Mouse (Mus musculus) gastrocnemius, postnatal 36 days (tissue): Measurements from ENCODE around the gene Prkg2. TPM values are rescaled to one million over a fixed set of nuclear protein-coding genes. Genes with fewer than 3 reads are reported as not detected.
A peak's percentile ranks its signal among the peaks of the same experiment; 100 is the strongest.

Experiments used
- DNase-seq, 2 experiments: peaks; one replicate each; pipeline ENCODE4 v3.0.0; 2022
- intact Hi-C: fragments of 180-260 bp; cut with DNase I; formaldehyde crosslinking; loops from one replicate; pipeline ENCODE4 v1.15.1; 2025
- total RNA-seq, 2 experiments: library from RNA; stranded (reverse); gene quantifications; 2 replicates each; pipeline ENCODE4 v1.2.3; 2021

Gene Prkg2
- total RNA-seq, 2 experiments from 2014 or later, result 0.44 to 0.89 TPM

DNA sequence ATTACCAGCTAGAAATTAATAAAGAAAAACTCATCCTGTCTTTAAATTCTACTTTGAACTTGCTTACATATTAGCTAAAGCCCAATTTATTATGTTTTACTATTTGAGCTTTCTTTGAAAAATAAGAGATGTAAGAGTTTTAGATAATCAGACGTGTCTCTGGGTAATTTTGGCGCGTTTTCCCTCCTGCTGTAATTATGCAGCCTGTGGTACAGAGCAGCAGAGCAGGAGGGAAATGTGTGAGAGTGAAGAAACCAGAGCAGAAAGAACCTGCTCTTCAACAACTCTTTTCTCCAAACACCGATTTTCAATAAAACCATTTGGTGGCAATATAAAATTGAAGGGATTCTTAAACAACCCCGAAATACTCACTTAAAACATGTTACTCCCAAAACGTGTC lies 58.8 kb downstream of the Prkg2 start:
- intact Hi-C loops, result no loop called here
- no peak for DNase-seq

DNA sequence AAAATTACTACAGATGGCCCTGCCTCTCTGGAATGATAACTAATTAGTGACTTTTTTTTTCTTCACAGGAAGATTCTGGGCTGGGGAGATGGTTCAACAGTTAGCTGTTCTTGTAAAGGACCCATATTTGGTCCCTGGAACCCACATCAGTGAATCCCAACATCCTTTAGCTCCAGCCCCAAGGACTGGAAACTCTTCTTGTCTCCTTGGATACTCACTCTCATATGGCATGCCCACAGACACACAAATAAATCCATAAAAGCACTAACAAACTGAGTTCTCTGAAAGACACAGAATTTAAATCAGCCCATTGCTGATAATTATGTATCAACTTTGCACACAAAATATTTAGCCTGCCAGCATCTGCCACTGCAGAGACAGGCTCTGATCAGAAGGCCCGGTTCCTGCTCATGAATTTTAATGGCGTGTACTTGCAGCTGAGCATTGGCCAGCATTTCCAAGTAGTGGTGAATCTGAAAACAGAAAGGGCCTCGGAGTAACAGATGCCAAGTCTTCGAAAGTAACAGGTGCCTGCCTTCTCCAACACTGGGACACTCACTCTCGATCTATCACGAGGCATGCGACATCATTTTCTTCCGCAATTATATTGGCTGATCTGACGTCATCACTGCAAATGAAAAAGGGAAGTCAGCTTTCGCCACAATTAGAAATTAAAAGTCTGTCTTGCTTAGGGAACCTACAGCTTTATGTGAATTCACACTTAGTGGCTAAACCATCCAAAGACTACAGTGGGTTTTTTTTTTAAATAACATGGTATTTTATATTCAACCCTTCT lies 61.1 kb downstream of the Prkg2 start:
- DNase-seq, result no peak

DNA sequence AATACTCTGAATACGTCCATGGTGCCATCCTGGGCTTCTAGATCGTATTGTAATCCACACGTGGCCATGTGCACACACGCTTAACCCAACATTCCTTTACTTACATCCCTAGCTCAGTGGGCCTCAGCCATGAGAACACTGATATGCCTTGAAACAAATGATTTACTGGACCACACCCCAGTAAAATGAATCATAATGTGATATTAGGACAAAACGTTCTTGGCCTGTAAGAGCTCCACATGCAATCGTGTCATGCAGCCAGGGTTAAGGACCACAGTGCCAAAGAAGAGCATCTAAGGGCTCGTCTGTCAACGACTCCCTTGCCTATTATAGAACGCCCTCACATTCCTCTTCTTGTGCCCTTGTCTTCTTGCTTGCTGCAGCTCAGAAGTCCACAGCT lies 70.5 kb downstream of the Prkg2 start:
- intact Hi-C loops, result no loop called here
- peak in 1 of 2 experiments; percentile 14 for DNase-seq

More for the DNA sequence above, 61.1 kb downstream of the Prkg2 start:
- intact Hi-C loops, result no loop called here

DNA sequence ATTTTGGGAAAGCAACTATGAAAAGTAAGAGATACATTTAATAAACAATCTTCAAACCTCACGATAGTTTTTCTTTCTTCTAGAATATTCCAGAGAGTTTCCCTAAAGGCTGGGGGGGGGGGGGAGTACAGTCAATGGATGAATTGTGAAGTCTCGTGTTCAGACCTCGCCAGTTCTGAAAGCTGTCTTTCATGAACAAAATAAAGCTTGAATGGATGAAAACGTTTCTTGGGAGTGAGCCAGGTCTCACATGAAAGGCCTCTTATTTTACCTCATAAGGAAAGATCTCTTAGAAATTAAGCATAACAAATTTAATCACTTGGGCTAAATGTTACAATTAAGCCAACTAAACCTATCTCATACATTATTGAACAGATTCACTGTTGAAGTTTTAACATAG lies 72.0 kb downstream of the Prkg2 start:
- intact Hi-C loops, result no loop called here
- no peak for DNase-seq

DNA sequence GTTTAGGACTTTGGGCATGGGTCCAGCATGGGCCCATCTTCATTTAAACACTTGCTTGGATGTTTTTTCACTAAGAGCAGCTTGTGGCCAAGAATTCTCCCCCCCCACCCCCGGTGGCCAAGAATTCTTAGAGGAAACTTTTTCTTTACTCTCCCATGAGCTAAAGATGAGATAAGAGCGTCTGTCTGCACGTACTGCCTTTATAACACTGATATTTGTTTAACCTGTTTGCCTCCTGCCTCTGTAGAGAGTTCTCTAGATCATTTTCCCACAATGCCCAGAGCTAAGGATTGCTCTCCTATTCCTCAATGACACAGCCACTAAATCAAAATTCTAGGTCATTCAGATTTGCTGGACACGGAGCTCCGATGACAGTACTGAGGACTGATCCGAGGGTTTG lies 72.8 kb downstream of the Prkg2 start:
- intact Hi-C loops, result no loop called here
- DNase-seq, result no peak

DNA sequence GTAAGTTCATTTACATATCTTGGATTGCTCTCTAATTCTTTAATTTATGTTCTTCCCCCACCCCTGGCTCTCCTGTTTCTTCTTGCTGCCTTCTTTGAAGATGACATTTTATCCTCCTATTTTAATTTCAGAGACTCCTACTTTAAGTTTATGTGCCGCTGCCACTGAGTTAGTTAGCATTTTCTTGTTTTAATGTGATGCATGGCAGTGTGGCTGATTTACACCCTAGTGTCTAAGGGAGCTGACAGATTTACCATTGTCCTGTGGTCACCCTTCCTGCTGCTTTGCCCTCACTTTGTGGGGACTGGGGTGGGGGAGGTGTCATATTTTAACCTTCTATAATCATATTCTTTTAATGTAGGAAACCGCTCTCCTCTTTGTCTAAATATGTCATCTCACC lies 74.7 kb downstream of the Prkg2 start:
- intact Hi-C loops, result no loop called here
- DNase-seq, result no peak

DNA sequence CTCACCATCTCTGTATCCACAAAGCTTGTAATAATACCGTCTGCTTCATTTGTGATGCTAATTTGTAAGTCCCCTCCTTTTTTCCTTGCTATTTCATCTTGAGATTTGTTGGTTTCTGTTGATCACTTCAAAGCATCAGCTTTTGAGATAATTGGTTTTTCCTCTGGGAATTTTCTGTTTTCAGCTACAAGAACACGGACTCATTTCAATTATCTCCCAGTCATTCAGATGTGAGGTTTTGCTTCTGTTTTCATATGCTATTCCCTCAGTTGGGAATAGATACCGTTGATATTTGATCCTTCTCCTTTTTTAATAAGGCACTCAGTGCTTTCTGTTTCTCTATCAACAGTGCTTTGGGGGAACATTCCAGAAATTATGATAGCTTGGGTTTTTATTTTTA lies 81.6 kb downstream of the Prkg2 start:
- DNase-seq, result no peak
- intact Hi-C loops, result no loop called here

DNA sequence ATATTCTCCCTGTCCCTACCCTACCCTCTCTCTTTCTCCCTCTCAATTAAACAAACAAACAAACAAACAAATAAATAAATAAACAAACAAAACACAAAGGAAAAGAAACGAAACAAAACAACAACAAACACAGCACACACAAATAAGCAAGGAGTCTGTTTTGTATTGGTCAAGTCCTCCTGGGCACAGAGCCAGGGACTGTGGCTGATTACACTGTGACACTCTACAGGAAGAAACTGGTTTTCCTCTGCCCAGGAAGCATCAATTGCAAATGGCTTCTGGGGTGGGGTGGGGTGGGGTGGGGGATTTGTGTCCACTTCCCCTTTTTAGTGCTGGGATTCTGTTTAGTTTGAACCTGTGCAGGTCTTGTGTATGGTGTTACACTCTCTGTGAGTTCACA lies 83.8 kb downstream of the Prkg2 start:
- DNase-seq, result no peak
- intact Hi-C loops, result no loop called here

DNA sequence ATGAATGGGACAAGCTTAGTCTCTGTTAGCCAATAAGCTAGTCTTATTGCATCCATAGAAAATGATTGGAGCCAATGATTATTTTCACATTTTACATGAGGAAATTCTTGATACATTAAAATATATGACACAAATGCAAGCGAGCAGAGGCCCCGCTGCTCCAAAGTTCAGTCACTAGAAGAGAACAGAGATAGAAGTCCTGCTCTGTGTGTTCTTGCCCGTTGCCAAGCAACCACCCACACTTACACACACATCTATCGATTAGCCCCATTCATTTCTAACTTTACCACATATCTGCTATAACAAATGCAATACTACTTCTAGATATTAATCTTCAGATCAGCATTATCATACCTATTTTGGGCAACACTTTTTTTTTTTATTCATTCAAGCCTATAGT lies 85.6 kb downstream of the Prkg2 start:
- DNase-seq, result no peak
- intact Hi-C loops, result no loop called here

DNA sequence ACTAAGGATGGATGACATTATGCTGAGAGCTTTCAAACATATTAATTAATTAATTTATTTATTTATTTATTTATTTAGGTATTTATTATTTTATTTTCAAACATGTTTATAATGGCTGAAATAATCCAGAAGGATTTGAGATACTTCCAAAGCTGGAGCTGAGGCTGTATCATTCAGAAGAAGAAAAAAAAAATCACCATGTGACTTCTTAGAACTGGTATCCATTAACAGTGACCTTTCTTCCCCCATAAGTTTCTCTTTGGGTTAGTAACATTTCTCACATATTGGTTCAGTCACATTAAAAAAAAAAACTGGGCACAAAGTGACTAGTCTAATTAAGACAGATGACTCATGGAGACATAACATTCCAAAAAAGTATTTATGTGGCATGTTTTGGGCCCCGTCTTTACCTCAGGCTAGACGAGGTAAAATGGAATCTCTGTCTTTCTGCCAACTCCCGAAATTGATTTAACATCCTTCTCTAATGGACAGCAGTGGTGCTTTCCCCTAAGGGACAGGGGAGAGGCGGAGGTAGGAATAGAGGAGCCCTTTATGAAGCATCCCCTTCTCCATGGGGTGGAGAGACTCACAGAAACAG lies 86.6 kb downstream of the Prkg2 start:
- intact Hi-C loops, result no loop called here
- DNase-seq, result no peak

DNA sequence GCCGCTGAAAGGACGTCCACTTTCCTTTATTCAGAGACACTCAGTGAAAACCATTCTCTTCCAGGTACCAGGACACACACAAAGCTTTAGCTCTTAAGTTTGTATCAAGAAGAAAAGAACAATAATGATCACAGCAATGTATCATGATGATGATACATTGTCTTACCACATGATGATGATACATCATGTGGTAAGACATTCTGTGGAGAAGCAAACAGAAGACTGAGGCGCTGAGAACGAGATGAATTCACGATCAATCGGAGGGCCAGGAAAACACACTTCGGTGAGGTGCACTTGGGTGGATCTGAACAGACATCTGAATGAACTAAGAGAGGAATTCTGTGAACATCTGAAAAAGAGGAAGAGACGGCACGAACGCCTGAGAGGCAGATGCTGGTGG lies 87.4 kb downstream of the Prkg2 start:
- DNase-seq, result no peak
- intact Hi-C loops, result no loop called here

DNA sequence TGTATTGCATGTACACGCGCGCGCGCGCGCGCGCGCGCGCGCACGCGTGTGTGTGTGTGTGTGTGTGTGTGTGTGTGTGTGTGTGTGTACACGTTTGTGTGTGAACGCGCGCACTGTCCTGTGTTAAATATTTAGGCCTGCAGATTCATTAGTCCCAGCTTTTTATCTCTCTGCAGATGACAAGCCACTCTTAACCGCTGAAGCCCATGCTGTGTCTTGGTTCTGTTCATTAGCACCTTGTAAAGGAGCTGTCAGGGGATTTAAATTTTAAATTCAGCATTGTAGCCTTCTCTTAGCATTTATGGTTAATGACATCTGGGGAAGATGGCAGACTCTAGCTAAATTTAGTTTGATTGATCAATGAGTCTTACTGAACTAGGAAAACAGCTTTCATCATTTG lies 90.5 kb downstream of the Prkg2 start:
- intact Hi-C loops, result no loop called here
- no peak for DNase-seq

DNA sequence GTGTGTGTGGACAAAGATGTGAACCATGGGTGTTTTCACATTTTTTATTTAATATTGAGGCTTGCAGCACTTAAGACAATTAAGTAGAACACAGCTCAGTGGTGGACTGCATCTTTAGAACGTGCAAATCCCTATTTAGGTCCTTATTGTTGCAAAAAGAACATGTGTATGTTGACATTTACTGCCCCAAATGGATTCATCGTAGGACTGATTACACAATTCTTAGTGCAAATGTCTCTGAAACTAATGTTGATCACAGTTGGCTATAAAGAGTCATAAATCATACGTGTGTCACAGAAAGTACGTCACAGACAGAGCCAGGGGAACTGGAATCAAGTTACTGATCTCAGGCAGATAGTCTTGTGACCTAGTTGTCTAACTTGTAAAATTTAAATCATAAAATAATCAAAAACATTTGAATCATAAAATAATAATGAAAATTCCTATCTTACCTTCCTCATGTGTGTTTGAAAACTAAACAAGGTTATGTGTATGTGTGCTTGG lies 91.0 kb downstream of the Prkg2 start:
- DNase-seq, result no peak
- intact Hi-C loops, result no loop called here

DNA sequence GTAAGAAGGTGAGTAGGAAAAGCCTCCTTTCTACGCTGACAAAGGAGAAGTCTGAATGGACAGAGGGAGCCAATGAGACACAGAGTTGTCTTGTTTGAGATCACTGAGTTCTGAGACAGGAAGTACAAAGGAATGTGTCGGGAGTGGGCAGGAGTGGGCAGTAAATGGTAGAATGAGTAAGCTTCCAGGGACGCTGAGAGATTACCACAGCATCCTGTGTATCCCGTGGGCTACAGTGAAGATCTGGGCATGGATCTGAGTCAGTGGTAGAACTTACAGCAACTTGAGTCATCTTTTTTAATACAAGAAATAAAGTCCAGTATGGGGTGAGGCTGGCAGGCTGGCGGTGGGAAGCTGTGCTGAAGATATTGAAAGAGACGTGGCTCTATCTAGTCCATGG lies 93.4 kb downstream of the Prkg2 start:
- intact Hi-C loops, result no loop called here
- DNase-seq, result no peak

DNA sequence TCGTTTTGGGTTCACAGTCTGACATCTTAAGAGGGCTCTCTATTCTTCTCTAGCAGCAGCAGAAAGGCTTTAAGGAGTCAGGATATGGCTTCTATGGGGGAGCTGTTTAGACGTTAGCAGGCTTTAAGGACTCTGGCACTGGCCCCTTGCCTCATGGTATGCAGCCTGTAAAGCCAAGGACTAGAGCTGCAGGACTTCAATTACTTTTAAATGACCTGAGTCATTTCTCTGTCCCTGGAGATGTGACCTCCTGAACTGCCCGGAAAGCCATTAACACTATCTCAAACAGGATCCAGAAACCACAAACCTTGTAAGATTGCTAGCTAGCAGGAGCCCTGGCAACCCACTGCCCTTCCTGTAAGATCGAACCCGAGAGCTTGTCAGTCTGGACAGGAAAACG lies 96.4 kb downstream of the Prkg2 start:
- intact Hi-C loops, result no loop called here
- no peak for DNase-seq

DNA sequence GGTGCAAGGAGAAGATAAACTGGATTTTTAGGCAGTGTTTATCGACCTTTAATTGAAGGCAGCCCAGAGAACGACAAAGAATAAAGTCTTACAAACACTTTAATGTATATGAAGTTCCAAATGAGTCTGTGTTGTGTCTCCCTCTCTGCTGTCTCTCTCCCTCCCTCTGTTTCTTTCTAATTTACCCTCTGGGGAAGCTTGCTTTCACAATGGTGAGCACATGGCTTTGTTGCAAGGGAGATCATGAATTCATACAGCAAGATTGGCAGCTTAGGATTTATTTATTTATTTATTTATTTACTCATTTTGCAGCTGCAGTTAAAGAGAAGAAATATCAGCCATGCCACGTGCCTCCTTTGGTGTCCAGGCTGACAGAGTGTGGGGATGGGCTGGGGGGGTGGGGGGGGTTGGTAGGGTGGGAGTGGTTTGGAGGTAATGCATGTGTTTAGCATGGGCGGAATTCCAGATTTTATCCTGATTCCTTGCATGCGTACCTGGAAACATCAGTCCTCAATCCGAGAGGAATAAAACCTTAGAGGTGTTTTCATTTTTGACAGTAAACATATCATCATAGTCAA lies 97.4 kb downstream of the Prkg2 start:
- intact Hi-C loops, result no loop called here
- no peak for DNase-seq

DNA sequence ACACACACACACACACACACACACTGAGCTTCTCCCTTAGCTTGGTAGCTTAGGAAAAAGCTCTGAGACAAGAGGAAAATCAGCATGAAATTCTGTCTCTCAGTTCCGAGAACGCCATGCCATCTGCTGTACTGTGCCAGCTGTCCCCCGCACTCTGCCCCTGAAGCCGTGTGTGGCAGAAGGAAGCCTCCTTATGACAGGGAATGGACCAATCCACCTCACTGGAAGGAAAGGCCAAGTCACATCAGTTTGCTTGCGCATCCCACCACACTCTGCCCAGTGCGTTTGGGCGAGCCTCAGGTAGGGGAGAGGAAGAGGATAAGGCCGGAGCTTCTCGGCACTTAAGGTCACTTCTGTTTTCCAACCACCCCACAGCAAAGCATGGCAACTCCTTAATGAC lies 98.0 kb downstream of the Prkg2 start:
- intact Hi-C loops, result no loop called here
- DNase-seq, result no peak

DNA sequence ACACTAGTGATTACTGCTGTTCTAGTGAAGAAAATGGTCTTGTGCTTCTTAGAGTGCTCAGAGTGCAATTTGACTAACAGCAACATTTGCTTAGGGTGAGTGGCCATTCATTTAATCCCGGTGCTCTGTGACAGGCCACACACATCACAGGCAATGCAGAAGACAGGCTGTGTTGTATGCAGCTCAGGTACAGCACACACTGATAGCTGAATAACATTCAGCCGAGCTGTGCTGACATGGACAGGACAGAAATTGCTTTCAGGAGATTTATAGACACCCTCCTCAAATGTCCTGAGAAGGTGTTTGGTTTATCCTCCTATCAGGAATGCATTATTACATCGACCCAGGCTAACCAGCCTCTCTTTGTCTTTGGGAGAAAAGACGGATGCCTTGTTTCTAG lies 99.3 kb downstream of the Prkg2 start:
- no peak for DNase-seq
- intact Hi-C loops, result no loop called here

DNA sequence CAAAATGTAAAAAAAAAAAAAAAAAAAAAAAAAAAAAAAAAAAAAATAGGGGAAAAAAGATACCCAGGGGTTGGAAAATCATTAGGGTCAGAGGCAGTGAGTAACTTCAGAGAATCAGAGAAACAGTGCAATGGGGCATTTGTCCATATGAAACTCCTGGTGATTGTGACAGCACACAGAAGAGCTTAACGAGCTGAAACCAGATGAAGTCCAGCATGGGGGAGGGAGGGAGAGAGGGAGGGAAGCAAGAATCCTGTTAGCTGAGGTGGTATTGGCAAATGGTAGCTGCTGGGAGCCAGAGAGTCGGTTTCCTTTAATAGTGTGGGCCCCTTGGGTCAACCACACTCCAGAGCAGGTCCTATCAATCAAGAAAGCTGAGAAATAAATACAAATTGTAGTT lies 100.5 kb downstream of the Prkg2 start:
- no peak for DNase-seq
- intact Hi-C loops, result no loop called here

DNA sequence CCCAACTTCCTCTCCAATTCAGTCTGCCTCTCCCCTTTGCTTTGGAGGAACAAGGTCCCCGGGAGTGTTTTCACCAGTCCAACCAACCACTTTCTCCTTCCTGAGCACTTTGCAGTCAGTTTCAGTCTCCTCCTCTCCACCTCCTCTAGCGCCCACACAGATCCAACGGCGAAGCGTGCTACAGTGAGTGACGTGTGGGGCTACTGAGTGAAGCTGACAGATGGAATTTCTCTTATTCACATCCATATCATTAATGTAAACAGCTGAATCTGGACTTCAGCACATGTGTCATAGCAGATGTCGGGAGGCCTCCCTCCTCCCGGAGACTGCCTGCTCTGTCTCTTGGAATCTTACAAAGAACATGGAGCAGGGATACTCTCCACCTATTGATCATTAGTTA lies 101.2 kb downstream of the Prkg2 start:
- intact Hi-C loops, result no loop called here
- no peak for DNase-seq

DNA sequence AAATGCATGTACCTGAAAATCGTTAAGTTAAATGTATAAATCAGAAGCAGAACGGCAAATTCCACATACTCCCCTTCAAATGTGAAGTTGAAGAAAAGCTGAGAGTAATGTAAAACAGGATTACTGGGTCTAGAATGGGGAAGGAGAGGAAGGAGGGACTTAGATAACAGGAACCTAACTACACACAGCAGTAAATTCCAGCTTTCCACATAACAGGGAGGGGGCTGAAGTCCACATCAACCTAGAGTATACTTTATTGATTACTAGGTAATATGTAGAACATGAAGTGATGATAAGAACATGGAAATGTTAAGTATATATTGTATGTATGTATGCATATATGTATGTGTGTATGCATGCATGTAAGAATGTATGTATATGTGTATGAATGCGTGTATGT lies 114.2 kb downstream of the Prkg2 start:
- intact Hi-C loops, result no loop called here
- DNase-seq, result no peak

DNA sequence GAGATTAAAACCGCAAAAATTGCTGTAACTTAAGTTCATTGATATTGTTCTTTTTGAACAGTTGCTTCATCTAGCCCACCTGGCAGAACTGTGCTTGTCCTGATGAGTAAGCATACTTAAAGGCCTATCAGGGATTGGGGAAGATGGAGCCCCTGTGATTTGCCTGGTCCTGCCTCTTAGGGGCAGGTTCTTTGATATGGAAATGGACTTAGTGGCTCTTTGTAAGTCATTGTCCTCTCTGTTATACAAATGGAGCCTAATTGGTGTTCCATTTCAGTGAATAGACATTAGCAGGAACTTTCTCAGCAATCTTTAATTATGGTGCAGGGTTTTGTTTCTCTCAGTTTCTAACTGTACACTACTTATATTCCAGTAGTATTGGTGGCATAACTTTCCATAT lies 115.5 kb downstream of the Prkg2 start:
- no peak for DNase-seq
- intact Hi-C loops, result no loop called here
